Mouse (Mus musculus) ES-E14 (cell line): ENCODE results near the gene Sbp.

Experiments used
- CHD2 ChIP-seq: IDR thresholded peaks from 2 replicates; pipeline ENCODE4 v1.6.1; 2014; ENCODE audit warnings: mild to moderate bottlenecking, low read depth, low read length, inconsistent platforms
- HCFC1 ChIP-seq: IDR thresholded peaks from 2 replicates; pipeline ENCODE4 v1.6.1; 2012; ENCODE audit warnings: low read length, inconsistent platforms, borderline replicate concordance; ENCODE audit not compliant: insufficient read depth
- MAFK ChIP-seq: IDR thresholded peaks from 2 replicates; pipeline ENCODE4 v1.6.1; 2014; ENCODE audit warnings: mild to moderate bottlenecking, low read depth, low read length, inconsistent platforms; ENCODE audit not compliant: insufficient read depth
- ZC3H11A ChIP-seq: IDR thresholded peaks from 2 replicates; pipeline ENCODE4 v1.6.1; 2012; ENCODE audit warnings: low read depth, mild to moderate bottlenecking, inconsistent platforms, low read length, borderline replicate concordance

DNA sequence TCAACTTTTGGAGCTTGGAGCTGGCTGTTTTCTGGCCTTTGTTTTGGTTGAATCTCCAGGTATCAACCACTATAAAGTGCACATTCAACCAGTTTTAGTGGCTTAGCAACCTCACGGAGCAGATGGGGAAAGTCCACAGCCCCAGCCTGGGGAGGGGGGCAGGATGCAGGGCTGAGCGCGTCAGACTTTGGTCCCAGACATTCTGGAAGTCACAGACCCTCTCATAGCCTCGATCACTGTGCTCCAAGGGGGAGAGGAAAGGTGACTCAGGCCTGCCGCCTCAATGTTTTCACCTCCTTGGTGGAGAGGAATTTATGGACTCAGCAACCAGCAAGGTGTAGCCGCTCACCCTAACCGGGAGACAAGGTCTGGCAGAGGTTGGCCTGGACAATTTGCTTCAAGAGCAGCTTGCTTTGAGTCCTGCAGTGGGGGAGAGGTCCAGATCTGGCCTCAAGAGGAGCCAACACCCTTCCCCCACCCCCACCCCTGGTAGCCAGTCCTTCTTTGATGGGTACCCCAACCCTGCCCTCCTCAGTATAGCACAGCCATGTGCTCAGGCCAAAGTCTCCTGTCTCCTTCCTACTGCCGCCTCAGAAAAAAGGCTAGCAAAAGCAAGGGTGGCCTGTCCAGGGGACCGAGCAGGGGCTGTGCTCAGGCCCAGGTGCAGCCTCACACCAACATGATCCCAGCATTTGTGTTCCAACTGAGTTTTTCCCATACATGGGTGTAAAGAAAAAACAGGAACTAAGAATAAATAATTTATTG lies 51.5 kb downstream of the Sbp start:
- no peak for TF ChIP-seq ZC3H11A
- no peak for TF ChIP-seq CHD2
- no peak for TF ChIP-seq MAFK
- no peak for TF ChIP-seq HCFC1
